Mouse (Mus musculus) midbrain, embryonic 14.5 days (tissue): Measurements from ENCODE around the gene Ppp1r2. TPM values are rescaled to one million over a fixed set of nuclear protein-coding genes. Genes with fewer than 3 reads are reported as not detected.
A peak's percentile ranks its signal among the peaks of the same experiment; 100 is the strongest.

Experiments used
- ATAC-seq: fragments of 200-750 bp; cut with Nextera tagmentation; 2 replicates; pipeline ENCODE4 v1.8.0; 2017; ENCODE audit warnings: moderate number of reproducible peaks, moderate library complexity; ENCODE audit not compliant: low FRiP score, low TSS enrichment
- DNase-seq: peaks from one replicate; pipeline ENCODE4 v3.0.0-alpha.2; 2015
- H3K27ac ChIP-seq: fragments of 300-500 bp; sonication (generic); replicated peaks from 2 replicates; pipeline ENCODE4 v1.5.1; 2014; ENCODE audit warnings: mild to moderate bottlenecking, low read depth, low read length, moderate library complexity
- H3K27me3 ChIP-seq: fragments of 300-500 bp; sonication (generic); 2 replicates; pipeline ENCODE4 v1.6.1; 2014; ENCODE audit warnings: low read length, control low read depth, mixed read lengths; ENCODE audit not compliant: control insufficient read depth, insufficient read depth
- H3K36me3 ChIP-seq: fragments of 300-500 bp; sonication (generic); 2 replicates; pipeline ENCODE4 v1.6.1; 2014; ENCODE audit warnings: low read length, control low read depth; ENCODE audit not compliant: control insufficient read depth, insufficient read depth
- H3K4me1 ChIP-seq: fragments of 300-500 bp; sonication (generic); 2 replicates; pipeline ENCODE4 v1.6.1; 2014; ENCODE audit warnings: mild to moderate bottlenecking, antibody characterized with exemption, low read length, control low read depth; ENCODE audit not compliant: control insufficient read depth, insufficient read depth
- H3K4me2 ChIP-seq: fragments of 300-500 bp; sonication (generic); 2 replicates; pipeline ENCODE4 v1.6.1; 2014; ENCODE audit warnings: mild to moderate bottlenecking, low read length, moderate library complexity
- H3K4me3 ChIP-seq: fragments of 300-500 bp; sonication (generic); replicated peaks from 2 replicates; pipeline ENCODE4 v1.5.1; 2014; ENCODE audit warnings: low read depth, low read length
- H3K9ac ChIP-seq: fragments of 300-500 bp; sonication (generic); replicated peaks from 2 replicates; pipeline ENCODE4 v1.6.1; 2014; ENCODE audit warnings: mild to moderate bottlenecking, low read length, moderate library complexity
- H3K9me3 ChIP-seq: fragments of 300-500 bp; sonication (generic); 2 replicates; pipeline ENCODE4 v1.6.1; 2016; ENCODE audit warnings: low read length, control low read depth, mixed read lengths; ENCODE audit not compliant: control insufficient read depth
- WGBS: fragments of 180-500 bp; shearing (Covaris S2); extraction: QIAGEN DNeasy Blood & Tissue Kit; methylation state at CpG from one replicate; pipeline ENCODE4 v1.1.7; 2014; 5-methylcytosine and 5-hydroxymethylcytosine counted together
- polyA plus RNA-seq: library from polyadenylated mRNA; unstranded; fragments of >200 nt; fragmentation: Nextera tagmentation; extraction: Ambion mirVana; gene quantifications from 2 replicates; pipeline ENCODE4 v1.2.1, GENCODE M21; 2014

Ppp1r2 gene
- polyA plus RNA-seq, 1 experiment from 2014 or later: 100 TPM

DNA sequence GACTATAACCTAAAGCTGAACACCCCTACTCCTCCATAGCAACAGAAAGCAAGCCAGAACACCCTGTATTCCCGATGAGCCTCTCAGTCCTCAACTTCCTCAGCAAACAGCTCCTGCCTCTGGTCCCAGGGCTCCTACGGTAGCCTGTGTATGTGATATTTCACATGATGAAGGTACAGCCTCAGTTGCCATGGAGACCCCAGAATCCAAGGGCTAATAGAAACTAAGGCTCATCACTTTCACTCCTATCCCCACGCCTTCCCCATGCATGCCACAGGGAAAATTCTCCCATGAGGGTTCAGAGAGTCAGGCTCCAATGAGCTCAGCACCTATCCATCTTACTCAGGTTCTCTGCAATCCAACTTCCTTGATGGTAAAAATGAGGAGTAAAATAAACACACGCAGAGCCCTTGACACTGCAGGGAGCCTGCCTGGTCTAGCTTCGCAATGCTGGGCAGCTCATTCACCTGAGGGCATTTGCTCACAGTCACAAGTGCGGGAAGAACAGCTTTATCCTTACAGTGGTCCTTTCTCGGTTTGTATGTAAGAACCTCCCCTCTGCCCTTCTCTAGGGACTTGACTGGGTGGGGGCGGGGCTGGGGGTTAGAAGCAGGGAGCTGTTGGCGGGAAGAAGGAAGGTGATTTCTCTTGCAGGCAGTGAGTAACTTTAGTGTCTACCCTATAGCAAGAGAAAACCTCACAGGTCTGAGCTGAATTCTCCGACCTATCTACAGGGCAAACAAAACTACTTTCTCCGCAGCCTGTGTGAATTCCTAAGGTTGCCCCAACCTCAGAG is 24.3 kb upstream of the Ppp1r2 start:
- WGBS: 37% methylated on average over 11 of the region's 11 CpGs
- no peak overlapping the region for H3K4me2 ChIP-seq
- no peaks in the 10 kb centered on the region for H3K9me3 ChIP-seq
- DNase-seq: peak; percentile 55
- no peak overlapping the region for H3K4me3 ChIP-seq
- H3K27ac ChIP-seq: no peak overlapping the region
- no peaks in the 10 kb centered on the region for H3K27me3 ChIP-seq
- H3K36me3 ChIP-seq: no peaks in the 10 kb centered on the region
- peaks cover 24% of the 10 kb centered on the region for H3K4me1 ChIP-seq
- no peak for ATAC-seq
- H3K9ac ChIP-seq: no peak overlapping the region

DNA sequence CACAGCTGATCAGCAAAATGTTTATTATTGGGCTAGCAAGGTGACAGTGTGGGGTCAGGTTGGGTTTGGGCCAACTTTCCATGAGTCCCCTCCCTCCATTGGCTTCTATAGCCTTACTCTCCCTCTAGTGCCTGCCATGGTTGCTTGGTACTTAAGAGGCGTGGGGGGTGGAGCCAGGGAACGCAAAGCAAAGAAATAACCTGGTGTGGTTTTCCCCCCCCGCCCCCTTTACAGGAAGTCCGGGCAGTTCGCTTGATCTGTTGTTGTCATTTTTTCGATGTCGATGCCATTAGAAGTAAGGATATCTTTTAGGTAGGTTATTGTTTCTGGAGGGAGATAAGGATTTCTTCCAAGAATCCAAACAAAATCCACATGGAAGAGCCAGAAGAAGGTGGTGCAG is 22.0 kb upstream of the Ppp1r2 start:
- 89% methylated on average over 7 of the region's 7 CpGs for WGBS
- H3K4me3 ChIP-seq: no peak overlapping the region

GRCm38 (mm10) chr16:31293761-31294160 is 18.7 kb upstream of the Ppp1r2 start:
- Histone ChIP-seq H3K4me2 (no peak overlapping the region), H3K27me3 (no peaks in the 10 kb centered on the region), H3K27ac (no peak overlapping the region), H3K4me3 (no peak overlapping the region), H3K9ac (no peak overlapping the region), H3K36me3 (no peaks in the 10 kb centered on the region), H3K9me3 (no peaks in the 10 kb centered on the region), H3K4me1 (no peaks in the 10 kb centered on the region)
- no peak for DNase-seq
- ATAC-seq: no peak
- WGBS: 88% methylated on average over 4 of the region's 4 CpGs

More for the DNA sequence above, 22.0 kb upstream of the Ppp1r2 start:
- no peaks in the 10 kb centered on the region for H3K9me3 ChIP-seq
- peaks cover 24% of the 10 kb centered on the region for H3K4me1 ChIP-seq
- no peak overlapping the region for H3K27ac ChIP-seq
- H3K27me3 ChIP-seq: no peaks in the 10 kb centered on the region
- no peak overlapping the region for H3K4me2 ChIP-seq
- no peak overlapping the region for H3K9ac ChIP-seq
- ATAC-seq (no peak), DNase-seq (no peak)
- no peaks in the 10 kb centered on the region for H3K36me3 ChIP-seq

DNA sequence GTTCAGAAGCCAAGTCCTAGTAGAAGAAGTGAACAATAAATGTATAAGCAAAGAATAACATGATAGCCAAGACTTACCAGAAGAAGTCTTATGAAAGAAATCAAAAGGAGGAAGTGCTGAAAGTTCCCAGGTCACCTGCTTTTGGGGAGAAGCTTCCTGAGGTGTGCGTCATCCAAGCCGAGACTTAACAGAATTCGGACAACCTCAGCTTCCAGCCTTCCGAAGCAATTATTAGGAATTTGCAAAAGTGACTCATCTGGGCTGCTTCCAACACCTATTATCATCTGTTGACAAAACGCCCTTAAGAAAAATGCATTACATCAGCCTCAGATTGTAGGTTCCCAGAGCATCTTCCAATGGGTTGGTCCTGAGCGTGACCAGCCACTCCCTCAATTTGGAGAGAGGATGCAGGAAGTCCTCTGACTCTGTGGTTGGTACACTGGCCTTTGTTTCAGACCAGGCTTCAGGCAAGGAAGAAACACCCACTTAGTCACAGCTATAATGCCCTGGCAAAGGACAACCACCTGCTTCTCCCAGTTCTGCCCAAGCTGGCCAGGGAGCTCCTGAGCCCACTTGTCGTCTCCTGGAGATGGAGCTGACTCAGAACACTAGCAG is 15.8 kb upstream of the Ppp1r2 start:
- 86% methylated on average over 7 of the region's 7 CpGs for WGBS
- Histone ChIP-seq H3K4me3 (no peak overlapping the region), H3K27me3 (no peaks in the 10 kb centered on the region), H3K36me3 (no peaks in the 10 kb centered on the region), H3K4me2 (no peak overlapping the region), H3K9ac (no peak overlapping the region), H3K4me1 (no peaks in the 10 kb centered on the region), H3K27ac (no peak overlapping the region), H3K9me3 (no peaks in the 10 kb centered on the region)
- no peak for DNase-seq
- no peak for ATAC-seq

GRCm38 (mm10) chr16:31290281-31290680 is 15.2 kb upstream of the Ppp1r2 start:
- H3K4me1 ChIP-seq: no peaks in the 10 kb centered on the region
- H3K27ac ChIP-seq: no peak overlapping the region
- H3K4me2 ChIP-seq: no peak overlapping the region
- no peak overlapping the region for H3K9ac ChIP-seq
- H3K9me3 ChIP-seq: no peaks in the 10 kb centered on the region
- no peaks in the 10 kb centered on the region for H3K36me3 ChIP-seq
- peak; percentile 51 for DNase-seq
- no peaks in the 10 kb centered on the region for H3K27me3 ChIP-seq
- WGBS: 86% methylated on average over 10 of the region's 10 CpGs
- H3K4me3 ChIP-seq: no peak overlapping the region
- no peak for ATAC-seq

DNA sequence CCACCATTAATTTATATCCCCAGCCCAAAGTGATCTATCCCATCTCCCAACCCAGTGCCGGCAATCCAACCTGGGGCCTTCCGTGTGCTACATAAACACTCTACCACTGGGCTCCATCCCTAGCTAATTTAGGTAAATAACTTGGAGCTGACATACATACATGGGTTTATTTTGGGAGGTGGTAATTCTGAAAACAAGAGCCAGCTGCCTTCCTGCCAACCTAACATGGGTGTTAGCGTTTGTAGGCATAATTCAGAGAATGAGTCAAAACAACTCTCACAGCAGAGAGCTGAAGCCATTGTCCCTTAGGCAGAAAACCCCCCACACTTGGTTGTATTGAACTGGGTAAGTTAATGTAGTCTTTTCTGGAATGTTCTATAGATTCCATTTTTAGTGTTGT is 12.6 kb upstream of the Ppp1r2 start:
- H3K27ac ChIP-seq: no peak overlapping the region
- H3K36me3 ChIP-seq: no peaks in the 10 kb centered on the region
- WGBS: 91% methylated on average over 3 of the region's 3 CpGs
- H3K4me3 ChIP-seq: no peak overlapping the region
- no peaks in the 10 kb centered on the region for H3K9me3 ChIP-seq
- H3K27me3 ChIP-seq: no peaks in the 10 kb centered on the region
- DNase-seq (no peak), ATAC-seq (no peak)
- H3K4me2 ChIP-seq: no peak overlapping the region
- no peak overlapping the region for H3K9ac ChIP-seq
- H3K4me1 ChIP-seq: no peaks in the 10 kb centered on the region

DNA sequence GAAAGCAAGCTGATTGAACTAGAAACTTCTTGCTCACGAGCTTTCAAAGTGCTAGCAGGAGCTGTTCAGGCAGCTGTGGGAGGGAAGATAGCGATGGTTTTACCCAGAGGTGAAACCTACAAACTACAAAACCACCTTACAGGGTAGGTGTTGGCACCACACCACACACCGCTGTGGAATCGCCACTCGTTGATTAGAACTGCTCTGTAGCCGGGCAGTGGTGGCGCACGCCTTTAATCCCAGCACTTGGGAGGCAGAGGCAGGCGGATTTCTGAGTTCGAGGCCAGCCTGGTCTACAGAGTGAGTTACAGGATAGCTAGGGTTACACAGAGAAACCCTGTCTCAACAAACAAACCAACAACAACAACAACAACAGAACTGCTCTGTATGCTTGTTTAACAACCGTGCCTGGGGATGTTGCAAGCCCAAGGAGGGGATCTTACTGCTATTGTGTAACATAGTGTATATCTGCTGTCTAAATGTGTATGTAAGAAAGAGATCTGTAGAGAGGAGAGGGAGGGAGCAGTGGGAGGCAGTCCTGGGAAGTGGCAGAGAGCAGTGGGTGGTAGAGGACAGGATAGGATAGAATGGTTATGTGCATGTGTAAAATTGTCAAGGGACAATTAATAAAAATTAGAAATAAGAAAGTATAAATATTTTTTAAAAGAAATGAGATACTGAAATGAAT is 11.9 kb upstream of the Ppp1r2 start:
- Histone ChIP-seq H3K4me2 (no peak overlapping the region), H3K9ac (no peak overlapping the region), H3K4me1 (no peaks in the 10 kb centered on the region), H3K27ac (no peak overlapping the region), H3K36me3 (no peaks in the 10 kb centered on the region), H3K9me3 (no peaks in the 10 kb centered on the region), H3K4me3 (no peak overlapping the region), H3K27me3 (no peaks in the 10 kb centered on the region)
- DNase-seq (no peak), ATAC-seq (no peak)
- WGBS: 94% methylated on average over 11 of the region's 11 CpGs

GRCm38 (mm10) chr16:31281981-31282380 is 6.9 kb upstream of the Ppp1r2 start:
- ATAC-seq (no peak), DNase-seq (no peak)
- 82% methylated on average over 2 of the region's 2 CpGs for WGBS
- no peaks in the 10 kb centered on the region for H3K27me3 ChIP-seq
- no peak overlapping the region for H3K4me3 ChIP-seq
- H3K4me1 ChIP-seq: no peaks in the 10 kb centered on the region
- H3K9ac ChIP-seq: no peak overlapping the region
- no peak overlapping the region for H3K27ac ChIP-seq
- H3K36me3 ChIP-seq: no peaks in the 10 kb centered on the region
- no peaks in the 10 kb centered on the region for H3K9me3 ChIP-seq
- no peak overlapping the region for H3K4me2 ChIP-seq
